Mouse (Mus musculus) adrenal gland, postnatal 4 days (tissue): ENCODE measurements around the gene Abtb1. TPM values are rescaled to one million over a fixed set of nuclear protein-coding genes. Genes with fewer than 3 reads are reported as not detected.

ENCODE experiments used
- DNase-seq, 2 experiments: peaks; one replicate each; pipeline ENCODE4 v3.0.0; 2021 to 2022; ENCODE audit warnings: low spot score in 2 of 2, mixed read lengths in 2 of 2
- total RNA-seq, 2 experiments: library from RNA; stranded (reverse); gene quantifications; 2 replicates each; pipeline ENCODE4 v1.2.3; 2021

Abtb1 gene
- total RNA-seq, 2 experiments from 2014 or later, result 44.2 to 46.2 TPM

GRCm38 (mm10) chr6:88831456-88831855 lies 10.3 kb downstream of the Abtb1 start:
- DNase-seq, result no peak

GRCm38 (mm10) chr6:88830112-88830702 lies 11.6 kb downstream of the Abtb1 start:
- no peak for DNase-seq

GRCm38 (mm10) chr6:88829579-88829978 lies 12.2 kb downstream of the Abtb1 start:
- no peak for DNase-seq

GRCm38 (mm10) chr6:88828206-88829009 lies 13.4 kb downstream of the Abtb1 start:
- no peak for DNase-seq

- no peak for DNase-seq
These were observed 14.2 kb downstream of the Abtb1 start for GRCm38 (mm10) chr6:88827395-88828205.

- DNase-seq, result no peak
These were observed 14.8 kb downstream of the Abtb1 start for GRCm38 (mm10) chr6:88826965-88827364.

- DNase-seq, result peak; percentile 48 to 57
These were observed 15.2 kb downstream of the Abtb1 start for GRCm38 (mm10) chr6:88826545-88826944.

GRCm38 (mm10) chr6:88826088-88826487 lies 15.7 kb downstream of the Abtb1 start:
- DNase-seq, result no peak

- no peak for DNase-seq
These were observed 17.6 kb downstream of the Abtb1 start for GRCm38 (mm10) chr6:88824183-88824582.

GRCm38 (mm10) chr6:88821901-88822300 lies 19.9 kb downstream of the Abtb1 start:
- DNase-seq, result peak in 1 of 2 experiments; percentile 33

- DNase-seq, result no peak
These were observed 20.5 kb downstream of the Abtb1 start for GRCm38 (mm10) chr6:88821294-88821693.

GRCm38 (mm10) chr6:88820853-88821252 lies 20.9 kb downstream of the Abtb1 start:
- no peak for DNase-seq

GRCm38 (mm10) chr6:88816913-88817312 lies 24.9 kb downstream of the Abtb1 start:
- no peak for DNase-seq

- no peak for DNase-seq
These were observed 26.3 kb downstream of the Abtb1 start for GRCm38 (mm10) chr6:88815489-88815888.

GRCm38 (mm10) chr6:88815036-88815435 lies 26.7 kb downstream of the Abtb1 start:
- DNase-seq, result no peak

GRCm38 (mm10) chr6:88813832-88814231 lies 28.0 kb downstream of the Abtb1 start:
- DNase-seq, result no peak

GRCm38 (mm10) chr6:88812886-88813285 lies 28.9 kb downstream of the Abtb1 start:
- DNase-seq, result no peak

GRCm38 (mm10) chr6:88811880-88812400 lies 29.8 kb downstream of the Abtb1 start:
- no peak for DNase-seq

- DNase-seq, result no peak
These were observed 30.4 kb downstream of the Abtb1 start for GRCm38 (mm10) chr6:88811396-88811795.

- no peak for DNase-seq
These were observed 31.5 kb downstream of the Abtb1 start for GRCm38 (mm10) chr6:88810291-88810690.
